Mouse (Mus musculus): Measurements from ENCODE around the gene Galr2. TPM values are rescaled to one million over a fixed set of nuclear protein-coding genes. Genes with fewer than 3 reads are reported as not detected.
"Not testable (repeated sequence)": the region's sequence is repeated elsewhere in the genome, so short reads cannot be mapped to it uniquely, and the experiment has no call there.

Gene Galr2
- polyA plus RNA-seq, 1 experiment from 2014 or later: 0.26 TPM

GRCm38 (mm10) chr11:116265352-116265751 lies 15.4 kb upstream of the Galr2 start:
- Histone ChIP-seq H3K4me3 (replicated peaks; ENCODE audit: low read length) (no peak overlapping the region), H3K4me1 (ENCODE audit: control insufficient read depth, insufficient read depth, low read length) (no peaks in the 10 kb centered on the region), H3K4me2 (ENCODE audit: low read depth, low read length) (no peak overlapping the region), H3K27me3 (ENCODE audit: control insufficient read depth, insufficient read depth, low read length) (no peaks in the 10 kb centered on the region), H3K9me3 (replicated peaks; ENCODE audit: control insufficient read depth, low read length) (no peaks in the 10 kb centered on the region), H3K36me3 (ENCODE audit: control insufficient read depth, insufficient read depth, low read length) (peaks cover 29% of the 10 kb centered on the region), H3K9ac (ENCODE audit: low read length) (no peak overlapping the region), H3K27ac (ENCODE audit: low read length) (no peak overlapping the region)
- WGBS: 91% methylated on average over 11 of the region's 11 CpGs
- no peak for ATAC-seq (ENCODE audit: insufficient read depth, low FRiP score)

- no peak for ATAC-seq (ENCODE audit: insufficient read depth, low FRiP score)
- Histone ChIP-seq H3K9ac (ENCODE audit: low read length) (no peak overlapping the region), H3K27me3 (ENCODE audit: control insufficient read depth, insufficient read depth, low read length) (no peaks in the 10 kb centered on the region), H3K4me3 (replicated peaks; ENCODE audit: low read length) (no peak overlapping the region), H3K4me2 (ENCODE audit: low read depth, low read length) (no peak overlapping the region), H3K9me3 (replicated peaks; ENCODE audit: control insufficient read depth, low read length) (no peaks in the 10 kb centered on the region), H3K4me1 (ENCODE audit: control insufficient read depth, insufficient read depth, low read length) (no peaks in the 10 kb centered on the region), H3K27ac (ENCODE audit: low read length) (no peak overlapping the region), H3K36me3 (ENCODE audit: control insufficient read depth, insufficient read depth, low read length) (peaks cover 27% of the 10 kb centered on the region)
- 91% methylated on average over 4 of the region's 4 CpGs for WGBS
These were observed 14.9 kb upstream of the Galr2 start for GRCm38 (mm10) chr11:116265850-116266249.

GRCm38 (mm10) chr11:116267637-116268036 lies 13.1 kb upstream of the Galr2 start:
- WGBS: 82% methylated on average over 8 of the region's 8 CpGs
- no peak overlapping the region for H3K4me3 ChIP-seq (replicated peaks; ENCODE audit: low read length)

GRCm38 (mm10) chr11:116268313-116268712 lies 12.4 kb upstream of the Galr2 start:
- Histone ChIP-seq H3K27ac (ENCODE audit: low read length) (no peak overlapping the region), H3K4me3 (replicated peaks; ENCODE audit: low read length) (no peak overlapping the region), H3K4me2 (ENCODE audit: low read depth, low read length) (no peak overlapping the region), H3K9ac (ENCODE audit: low read length) (no peak overlapping the region), H3K36me3 (ENCODE audit: control insufficient read depth, insufficient read depth, low read length) (peaks cover 23% of the 10 kb centered on the region), H3K27me3 (ENCODE audit: control insufficient read depth, insufficient read depth, low read length) (no peaks in the 10 kb centered on the region), H3K4me1 (ENCODE audit: control insufficient read depth, insufficient read depth, low read length) (peaks cover 9% of the 10 kb centered on the region), H3K9me3 (replicated peaks; ENCODE audit: control insufficient read depth, low read length) (no peaks in the 10 kb centered on the region)
- no peak for ATAC-seq (ENCODE audit: insufficient read depth, low FRiP score)
- WGBS: 92% methylated on average over 6 of the region's 6 CpGs

More at GRCm38 (mm10) chr11:116267637-116268036, 13.1 kb upstream of the Galr2 start:
- Histone ChIP-seq H3K9me3 (replicated peaks; ENCODE audit: control insufficient read depth, low read length) (no peaks in the 10 kb centered on the region), H3K4me2 (ENCODE audit: low read depth, low read length) (no peak overlapping the region), H3K9ac (ENCODE audit: low read length) (no peak overlapping the region), H3K4me1 (ENCODE audit: control insufficient read depth, insufficient read depth, low read length) (peaks cover 4% of the 10 kb centered on the region), H3K27ac (ENCODE audit: low read length) (no peak overlapping the region), H3K36me3 (ENCODE audit: control insufficient read depth, insufficient read depth, low read length) (peaks cover 27% of the 10 kb centered on the region), H3K27me3 (ENCODE audit: control insufficient read depth, insufficient read depth, low read length) (no peaks in the 10 kb centered on the region)
- no peak for ATAC-seq (ENCODE audit: insufficient read depth, low FRiP score)

GRCm38 (mm10) chr11:116269560-116269959 lies 11.2 kb upstream of the Galr2 start:
- H3K27me3 ChIP-seq (ENCODE audit: control insufficient read depth, insufficient read depth, low read length): no peaks in the 10 kb centered on the region
- no peak overlapping the region for H3K27ac ChIP-seq (ENCODE audit: low read length)
- no peak overlapping the region for H3K9ac ChIP-seq (ENCODE audit: low read length)
- no peak for ATAC-seq (ENCODE audit: insufficient read depth, low FRiP score)
- H3K4me2 ChIP-seq (ENCODE audit: low read depth, low read length): no peak overlapping the region
- H3K36me3 ChIP-seq (ENCODE audit: control insufficient read depth, insufficient read depth, low read length): peaks cover 19% of the 10 kb centered on the region
- peaks cover 9% of the 10 kb centered on the region for H3K4me1 ChIP-seq (ENCODE audit: control insufficient read depth, insufficient read depth, low read length)
- 92% methylated on average over 8 of the region's 8 CpGs for WGBS
- H3K9me3 ChIP-seq (replicated peaks; ENCODE audit: control insufficient read depth, low read length): no peaks in the 10 kb centered on the region
- no peak overlapping the region for H3K4me3 ChIP-seq (replicated peaks; ENCODE audit: low read length)

- Histone ChIP-seq H3K9ac (ENCODE audit: low read length) (peak overlapping the region; percentile 85), H3K4me3 (replicated peaks; ENCODE audit: low read length) (peak overlapping the region; percentile 74), H3K36me3 (ENCODE audit: control insufficient read depth, insufficient read depth, low read length) (peaks cover 5% of the 10 kb centered on the region; the same call in 1 of the 2 replicates), H3K27me3 (ENCODE audit: control insufficient read depth, insufficient read depth, low read length) (no peaks in the 10 kb centered on the region), H3K9me3 (replicated peaks; ENCODE audit: control insufficient read depth, low read length) (no peaks in the 10 kb centered on the region), H3K27ac (ENCODE audit: low read length) (no peak overlapping the region), H3K4me1 (ENCODE audit: control insufficient read depth, insufficient read depth, low read length) (peaks cover 9% of the 10 kb centered on the region), H3K4me2 (ENCODE audit: low read depth, low read length) (peak overlapping the region; percentile 78)
- 42% methylated on average over 12 of the region's 12 CpGs for WGBS
- ATAC-seq (ENCODE audit: insufficient read depth, low FRiP score): no peak
These were observed 7.9 kb upstream of the Galr2 start for GRCm38 (mm10) chr11:116272589-116273468.

GRCm38 (mm10) chr11:116273469-116274044 lies 7.2 kb upstream of the Galr2 start:
- Histone ChIP-seq H3K27ac (ENCODE audit: low read length) (peak overlapping the region; percentile 92), H3K36me3 (ENCODE audit: control insufficient read depth, insufficient read depth, low read length) (no peaks in the 10 kb centered on the region), H3K27me3 (ENCODE audit: control insufficient read depth, insufficient read depth, low read length) (no peaks in the 10 kb centered on the region), H3K4me1 (ENCODE audit: control insufficient read depth, insufficient read depth, low read length) (peaks cover 9% of the 10 kb centered on the region), H3K9ac (ENCODE audit: low read length) (peak overlapping the region; percentile 85), H3K4me3 (replicated peaks; ENCODE audit: low read length) (peak overlapping the region; percentile 74), H3K9me3 (replicated peaks; ENCODE audit: control insufficient read depth, low read length) (no peaks in the 10 kb centered on the region), H3K4me2 (ENCODE audit: low read depth, low read length) (peak overlapping the region; percentile 78)
- 1% methylated on average over 39 of the region's 39 CpGs for WGBS
- peak; percentile 22; the same call in 1 of the 2 replicates for ATAC-seq (ENCODE audit: insufficient read depth, low FRiP score)

- Histone ChIP-seq H3K4me1 (ENCODE audit: control insufficient read depth, insufficient read depth, low read length) (peaks cover 9% of the 10 kb centered on the region), H3K27ac (ENCODE audit: low read length) (peak within 1 kb of the TSS; percentile 92), H3K4me3 (replicated peaks; ENCODE audit: low read length) (peak within 1 kb of the TSS; percentile 74), H3K4me2 (ENCODE audit: low read depth, low read length) (peak within 1 kb of the TSS; percentile 78), H3K9me3 (replicated peaks; ENCODE audit: control insufficient read depth, low read length) (no peaks in the 10 kb centered on the region), H3K9ac (ENCODE audit: low read length) (peak within 1 kb of the TSS; percentile 85), H3K36me3 (ENCODE audit: control insufficient read depth, insufficient read depth, low read length) (no peaks in the 10 kb centered on the region), H3K27me3 (ENCODE audit: control insufficient read depth, insufficient read depth, low read length) (no peaks in the 10 kb centered on the region)
- WGBS: 2% methylated on average over 32 of the region's 32 CpGs
- peak; percentile 98 for ATAC-seq (ENCODE audit: insufficient read depth, low FRiP score)
These were observed 6.6 kb upstream of the Galr2 start, which contains the start of gene Srp68 for GRCm38 (mm10) chr11:116274045-116274666. Gene Srp68, minus strand, starts transcription at chr11:116274217.

GRCm38 (mm10) chr11:116277184-116277583 lies 3.6 kb upstream of the Galr2 start:
- not testable (repeated sequence) for H3K9ac ChIP-seq (ENCODE audit: low read length); ATAC-seq (ENCODE audit: insufficient read depth, low FRiP score)
- 82% methylated on average over 1 of the region's 1 CpGs for WGBS

More at GRCm38 (mm10) chr11:116277184-116277583, 3.6 kb upstream of the Galr2 start:
- not testable (repeated sequence) for H3K27ac ChIP-seq (ENCODE audit: low read length); H3K36me3 ChIP-seq (ENCODE audit: control insufficient read depth, insufficient read depth, low read length); H3K4me2 ChIP-seq (ENCODE audit: low read depth, low read length); H3K4me3 ChIP-seq (replicated peaks; ENCODE audit: low read length); H3K9me3 ChIP-seq (replicated peaks; ENCODE audit: control insufficient read depth, low read length)
- peaks cover 18% of the 10 kb centered on the region for H3K4me1 ChIP-seq (ENCODE audit: control insufficient read depth, insufficient read depth, low read length)
- H3K27me3 ChIP-seq (ENCODE audit: control insufficient read depth, insufficient read depth, low read length): peaks cover 24% of the 10 kb centered on the region
